Mouse (Mus musculus): ENCODE results near the gene Sox13. TPM values are rescaled to one million over a fixed set of nuclear protein-coding genes. Genes with fewer than 3 reads are reported as not detected.
A peak's percentile ranks its signal among the peaks of the same experiment; 100 is the strongest.

Sox13 gene
- polyA plus RNA-seq, 1 experiment from 2014 or later: 12.3 TPM

DNA sequence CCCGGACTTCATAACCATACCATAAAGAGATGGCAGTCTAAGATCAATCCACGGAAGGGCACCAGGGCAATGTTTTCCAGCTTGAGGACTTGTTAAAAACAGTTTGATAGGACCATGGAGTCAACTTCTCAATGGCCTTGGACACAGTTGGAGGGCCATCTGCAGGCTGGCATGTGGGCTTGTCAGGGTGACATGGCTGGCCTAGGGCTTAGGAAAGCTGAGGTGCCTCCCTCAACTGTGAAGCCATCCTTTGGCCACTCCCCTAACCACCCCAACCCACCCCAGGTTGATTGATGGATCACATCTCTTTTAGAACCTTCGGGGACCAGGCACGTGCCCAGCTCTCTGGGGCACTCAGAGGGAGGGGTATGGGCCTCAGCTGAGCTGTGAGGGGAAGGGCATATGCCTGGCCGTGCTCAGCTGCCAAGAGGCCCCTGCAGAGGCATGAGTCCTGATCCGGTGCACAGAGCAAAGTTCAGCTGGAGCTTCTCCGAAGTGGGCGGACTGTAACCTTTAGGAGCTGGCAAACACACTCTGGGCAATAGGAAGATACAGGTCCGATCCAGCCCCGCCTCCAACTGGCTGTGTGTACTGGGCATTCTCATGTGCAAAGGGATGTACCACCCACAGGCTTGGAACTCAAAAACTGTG, 48.4 kb downstream of the Sox13 start:
- Histone ChIP-seq H3K9me3 (ENCODE audit: control insufficient read depth, low read length) (no peaks in the 10 kb centered on the region), H3K36me3 (ENCODE audit: control insufficient read depth, insufficient read depth, low read length) (no peaks in the 10 kb centered on the region), H3K4me3 (ENCODE audit: low read depth, low read length) (no peak overlapping the region), H3K27ac (ENCODE audit: low read depth) (no peak overlapping the region), H3K9ac (ENCODE audit: low read length) (no peak overlapping the region), H3K4me2 (ENCODE audit: low read length) (no peak overlapping the region), H3K4me1 (replicated peaks; ENCODE audit: control insufficient read depth, insufficient read depth, low read length) (no peaks in the 10 kb centered on the region; the same call in 1 of the 2 replicates), H3K27me3 (replicated peaks; ENCODE audit: control insufficient read depth, insufficient read depth, low read length) (no peaks in the 10 kb centered on the region)
- no peak for DNase-seq (ENCODE audit: low spot score)
- 54% methylated on average over 10 of the region's 10 CpGs for WGBS
- no peak for ATAC-seq (replicated peaks; ENCODE audit: low FRiP score, low TSS enrichment, low read depth)

- H3K27me3 ChIP-seq (replicated peaks; ENCODE audit: control insufficient read depth, insufficient read depth, low read length): no peaks in the 10 kb centered on the region
- no peak for ATAC-seq (replicated peaks; ENCODE audit: low FRiP score, low TSS enrichment, low read depth)
- 61% methylated on average over 8 of the region's 8 CpGs for WGBS
Measured at GRCm38 (mm10) chr1:133372113-133372512, 52.1 kb downstream of the Sox13 start.

DNA sequence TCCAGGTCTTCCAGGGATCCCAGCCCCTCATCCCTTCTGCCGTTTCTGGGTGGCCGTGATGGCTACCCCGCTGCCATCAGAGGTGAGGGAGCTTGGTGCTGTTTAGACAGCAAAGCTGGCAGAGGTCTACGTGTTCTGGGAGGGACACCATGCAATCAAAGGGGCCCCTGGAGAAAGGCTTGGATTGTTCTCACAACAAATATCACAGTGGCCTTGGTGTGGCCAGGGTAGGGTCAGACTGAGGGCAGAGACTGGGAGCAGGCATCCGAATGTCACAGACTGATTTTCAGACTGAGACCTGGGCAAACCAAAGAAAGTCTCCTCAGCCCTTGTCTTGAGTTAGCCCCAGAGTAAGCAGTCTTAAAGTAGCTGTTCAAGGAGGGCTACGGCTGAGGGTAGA, 52.7 kb downstream of the Sox13 start:
- no peak for ATAC-seq (replicated peaks; ENCODE audit: low FRiP score, low TSS enrichment, low read depth)
- Histone ChIP-seq H3K9me3 (ENCODE audit: control insufficient read depth, low read length) (no peaks in the 10 kb centered on the region), H3K4me1 (replicated peaks; ENCODE audit: control insufficient read depth, insufficient read depth, low read length) (peaks cover 8% of the 10 kb centered on the region; the same call in 1 of the 2 replicates), H3K4me2 (ENCODE audit: low read length) (no peak overlapping the region), H3K27me3 (replicated peaks; ENCODE audit: control insufficient read depth, insufficient read depth, low read length) (no peaks in the 10 kb centered on the region), H3K36me3 (ENCODE audit: control insufficient read depth, insufficient read depth, low read length) (no peaks in the 10 kb centered on the region), H3K9ac (ENCODE audit: low read length) (no peak overlapping the region), H3K27ac (ENCODE audit: low read depth) (no peak overlapping the region), H3K4me3 (ENCODE audit: low read depth, low read length) (no peak overlapping the region)
- 73% methylated on average over 6 of the region's 6 CpGs for WGBS
- DNase-seq (ENCODE audit: low spot score): no peak

More at GRCm38 (mm10) chr1:133372113-133372512, 52.1 kb downstream of the Sox13 start:
- Histone ChIP-seq H3K4me1 (replicated peaks; ENCODE audit: control insufficient read depth, insufficient read depth, low read length) (peaks cover 8% of the 10 kb centered on the region; the same call in 1 of the 2 replicates), H3K4me3 (ENCODE audit: low read depth, low read length) (no peak overlapping the region), H3K4me2 (ENCODE audit: low read length) (no peak overlapping the region), H3K36me3 (ENCODE audit: control insufficient read depth, insufficient read depth, low read length) (no peaks in the 10 kb centered on the region), H3K9me3 (ENCODE audit: control insufficient read depth, low read length) (no peaks in the 10 kb centered on the region), H3K27ac (ENCODE audit: low read depth) (no peak overlapping the region), H3K9ac (ENCODE audit: low read length) (no peak overlapping the region)
- DNase-seq (ENCODE audit: low spot score): no peak

GRCm38 (mm10) chr1:133370352-133370751, 53.8 kb downstream of the Sox13 start:
- no peak for ATAC-seq (replicated peaks; ENCODE audit: low FRiP score, low TSS enrichment, low read depth)
- WGBS: 57% methylated on average over 4 of the region's 4 CpGs
- Histone ChIP-seq H3K36me3 (ENCODE audit: control insufficient read depth, insufficient read depth, low read length) (no peaks in the 10 kb centered on the region), H3K4me1 (replicated peaks; ENCODE audit: control insufficient read depth, insufficient read depth, low read length) (peaks cover 8% of the 10 kb centered on the region; the same call in 1 of the 2 replicates), H3K9ac (ENCODE audit: low read length) (no peak overlapping the region), H3K27ac (ENCODE audit: low read depth) (no peak overlapping the region), H3K9me3 (ENCODE audit: control insufficient read depth, low read length) (no peaks in the 10 kb centered on the region), H3K27me3 (replicated peaks; ENCODE audit: control insufficient read depth, insufficient read depth, low read length) (no peaks in the 10 kb centered on the region), H3K4me3 (ENCODE audit: low read depth, low read length) (no peak overlapping the region), H3K4me2 (ENCODE audit: low read length) (no peak overlapping the region)
- no peak for DNase-seq (ENCODE audit: low spot score)

DNA sequence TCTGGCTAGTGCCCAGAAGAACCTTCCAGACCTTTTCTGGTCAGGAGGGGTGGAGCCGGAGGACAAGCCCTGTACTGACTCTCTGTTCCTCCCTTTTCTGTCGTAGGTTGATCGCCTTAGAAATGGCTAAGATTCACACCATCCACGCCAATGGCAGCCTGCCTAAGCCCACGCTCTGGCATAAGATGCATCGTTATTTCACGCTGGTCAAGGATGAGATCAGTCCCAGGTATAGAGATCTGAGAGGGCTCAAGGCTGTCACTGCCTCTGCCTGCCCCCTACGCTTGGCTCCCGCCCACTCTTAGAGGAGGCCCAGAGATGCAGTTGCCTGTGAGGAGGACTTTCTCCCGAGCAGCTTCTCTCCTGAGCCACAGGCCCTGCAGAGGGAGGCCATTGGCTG, 55.5 kb downstream of the Sox13 start:
- Histone ChIP-seq H3K9me3 (ENCODE audit: control insufficient read depth, low read length) (no peaks in the 10 kb centered on the region), H3K27ac (ENCODE audit: low read depth) (no peak overlapping the region), H3K4me3 (ENCODE audit: low read depth, low read length) (no peak overlapping the region), H3K4me2 (ENCODE audit: low read length) (no peak overlapping the region), H3K9ac (ENCODE audit: low read length) (no peak overlapping the region), H3K27me3 (replicated peaks; ENCODE audit: control insufficient read depth, insufficient read depth, low read length) (peaks cover 10% of the 10 kb centered on the region), H3K4me1 (replicated peaks; ENCODE audit: control insufficient read depth, insufficient read depth, low read length) (peaks cover 16% of the 10 kb centered on the region; the same call in 1 of the 2 replicates), H3K36me3 (ENCODE audit: control insufficient read depth, insufficient read depth, low read length) (no peaks in the 10 kb centered on the region)
- no peak for DNase-seq (ENCODE audit: low spot score)
- no peak for ATAC-seq (replicated peaks; ENCODE audit: low FRiP score, low TSS enrichment, low read depth)
- WGBS: 60% methylated on average over 10 of the region's 10 CpGs

- Histone ChIP-seq H3K4me1 (replicated peaks; ENCODE audit: control insufficient read depth, insufficient read depth, low read length) (peaks cover 16% of the 10 kb centered on the region; the same call in 1 of the 2 replicates), H3K27me3 (replicated peaks; ENCODE audit: control insufficient read depth, insufficient read depth, low read length) (peaks cover 10% of the 10 kb centered on the region), H3K36me3 (ENCODE audit: control insufficient read depth, insufficient read depth, low read length) (no peaks in the 10 kb centered on the region), H3K4me3 (ENCODE audit: low read depth, low read length) (no peak overlapping the region), H3K9me3 (ENCODE audit: control insufficient read depth, low read length) (no peaks in the 10 kb centered on the region), H3K4me2 (ENCODE audit: low read length) (0 out of 2 replicates have a peak overlapping the region, but pooled peaks have one; percentile 8), H3K27ac (ENCODE audit: low read depth) (no peak overlapping the region), H3K9ac (ENCODE audit: low read length) (no peak overlapping the region)
- DNase-seq (ENCODE audit: low spot score) (no peak), ATAC-seq (replicated peaks; ENCODE audit: low FRiP score, low TSS enrichment, low read depth) (no peak)
- WGBS: 11% methylated on average over 11 of the region's 11 CpGs
Measured at GRCm38 (mm10) chr1:133367606-133368488, 56.3 kb downstream of the Sox13 start.

- ATAC-seq (replicated peaks; ENCODE audit: low FRiP score, low TSS enrichment, low read depth) (no peak), DNase-seq (ENCODE audit: low spot score) (no peak)
- Histone ChIP-seq H3K9ac (ENCODE audit: low read length) (no peak overlapping the region), H3K27ac (ENCODE audit: low read depth) (no peak overlapping the region), H3K36me3 (ENCODE audit: control insufficient read depth, insufficient read depth, low read length) (no peaks in the 10 kb centered on the region), H3K9me3 (ENCODE audit: control insufficient read depth, low read length) (no peaks in the 10 kb centered on the region), H3K4me3 (ENCODE audit: low read depth, low read length) (no peak overlapping the region), H3K27me3 (replicated peaks; ENCODE audit: control insufficient read depth, insufficient read depth, low read length) (peaks cover 10% of the 10 kb centered on the region), H3K4me2 (ENCODE audit: low read length) (no peak overlapping the region), H3K4me1 (replicated peaks; ENCODE audit: control insufficient read depth, insufficient read depth, low read length) (peaks cover 16% of the 10 kb centered on the region; the same call in 1 of the 2 replicates)
- WGBS: 42% methylated on average over 10 of the region's 10 CpGs
Measured at GRCm38 (mm10) chr1:133366951-133367605, 57.1 kb downstream of the Sox13 start.

GRCm38 (mm10) chr1:133364890-133365289, 59.3 kb downstream of the Sox13 start:
- ATAC-seq (replicated peaks; ENCODE audit: low FRiP score, low TSS enrichment, low read depth) (no peak), DNase-seq (ENCODE audit: low spot score) (no peak)
- H3K36me3 ChIP-seq (ENCODE audit: control insufficient read depth, insufficient read depth, low read length): no peaks in the 10 kb centered on the region
- H3K9me3 ChIP-seq (ENCODE audit: control insufficient read depth, low read length): no peaks in the 10 kb centered on the region
- H3K4me1 ChIP-seq (replicated peaks; ENCODE audit: control insufficient read depth, insufficient read depth, low read length): peaks cover 16% of the 10 kb centered on the region; the same call in 1 of the 2 replicates
- H3K9ac ChIP-seq (ENCODE audit: low read length): no peak overlapping the region
- H3K27me3 ChIP-seq (replicated peaks; ENCODE audit: control insufficient read depth, insufficient read depth, low read length): peaks cover 10% of the 10 kb centered on the region
- H3K4me2 ChIP-seq (ENCODE audit: low read length): no peak overlapping the region
- H3K4me3 ChIP-seq (ENCODE audit: low read depth, low read length): no peak overlapping the region
- WGBS: 58% methylated on average over 2 of the region's 2 CpGs
- no peak overlapping the region for H3K27ac ChIP-seq (ENCODE audit: low read depth)
